Mouse (Mus musculus) bone marrow macrophage, adult 2 months (primary cell): ENCODE data around the gene Gpsm3.

ENCODE experiments used
- CTCF ChIP-seq: IDR thresholded peaks from 2 replicates; pipeline ENCODE4 v1.5.1; 2012; ENCODE audit warnings: low read depth, mild to moderate bottlenecking, low read length, moderate library complexity
- POLR2A ChIP-seq: IDR thresholded peaks from 2 replicates; pipeline ENCODE4 v1.6.1; 2012; ENCODE audit warnings: mild to moderate bottlenecking, low read depth, low read length, borderline replicate concordance

DNA sequence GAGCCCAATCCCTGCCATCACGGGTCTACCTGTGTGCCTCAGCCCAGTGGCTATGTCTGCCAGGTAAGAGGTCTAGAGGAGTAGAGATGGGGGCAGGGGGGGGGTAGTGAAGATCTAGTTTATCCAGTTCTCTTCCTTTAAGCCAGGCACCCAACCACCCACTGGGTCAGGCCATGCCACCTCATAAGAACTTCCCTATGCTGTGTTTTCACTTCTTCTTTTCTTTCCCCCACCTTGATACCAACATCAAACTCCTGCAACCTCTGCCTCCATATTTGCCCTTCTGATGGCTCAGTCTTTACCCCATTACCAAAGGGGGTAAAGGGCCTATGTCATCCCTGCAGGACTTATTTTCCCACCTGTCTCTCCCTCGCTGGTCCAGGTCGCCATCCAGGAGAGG is 11.5 kb upstream of the Gpsm3 start:
- TF ChIP-seq CTCF (no peak), POLR2A (no peak)
